Mouse (Mus musculus) midbrain, embryonic 12.5 days (tissue): ENCODE data around the gene Umod. TPM values are rescaled to one million over a fixed set of nuclear protein-coding genes. Genes with fewer than 3 reads are reported as not detected.

Experiments used
- ATAC-seq: fragments of 200-750 bp; cut with Nextera tagmentation; 2 replicates; pipeline ENCODE4 v1.8.0; 2017; ENCODE audit warnings: low read depth, moderate TSS enrichment, moderate library complexity; ENCODE audit not compliant: low FRiP score
- H3K27ac ChIP-seq: fragments of 300-500 bp; sonication (generic); replicated peaks from 2 replicates; pipeline ENCODE4 v1.5.1; 2016; ENCODE audit warnings: mild to moderate bottlenecking
- H3K27me3 ChIP-seq: fragments of 300-500 bp; sonication (generic); 2 replicates; pipeline ENCODE4 v1.6.1; 2016; ENCODE audit warnings: mild to moderate bottlenecking
- H3K36me3 ChIP-seq: fragments of 300-500 bp; sonication (generic); 2 replicates; pipeline ENCODE4 v1.6.1; 2016
- H3K4me1 ChIP-seq: fragments of 300-500 bp; sonication (generic); 2 replicates; pipeline ENCODE4 v1.6.1; 2016
- H3K4me2 ChIP-seq: fragments of 300-500 bp; sonication (generic); replicated peaks from 2 replicates; pipeline ENCODE4 v1.6.1; 2016; ENCODE audit warnings: mild to moderate bottlenecking, moderate library complexity
- H3K4me3 ChIP-seq: fragments of 300-500 bp; sonication (generic); 2 replicates; pipeline ENCODE4 v1.5.1; 2016; ENCODE audit warnings: mild to moderate bottlenecking
- H3K9ac ChIP-seq: fragments of 300-500 bp; sonication (generic); replicated peaks from 2 replicates; pipeline ENCODE4 v1.6.1; 2016; ENCODE audit warnings: mild to moderate bottlenecking, moderate library complexity
- H3K9me3 ChIP-seq: fragments of 300-500 bp; sonication (generic); 2 replicates; pipeline ENCODE4 v1.6.1; 2016; ENCODE audit warnings: mild to moderate bottlenecking
- WGBS: fragments of 180-500 bp; shearing (Covaris S2); methylation state at CpG from one replicate; pipeline ENCODE4 v1.1.7; 2016; 5-methylcytosine and 5-hydroxymethylcytosine counted together
- polyA plus RNA-seq: library from polyadenylated mRNA; unstranded; fragments of >200 nt; fragmentation: Nextera tagmentation; extraction: Ambion mirVana; gene quantifications from 2 replicates; pipeline ENCODE4 v1.2.1, GENCODE M21; 2016

Umod gene
- polyA plus RNA-seq, 1 experiment from 2014 or later, result not detected

GRCm38 (mm10) chr7:119418523-119418922 is 60.6 kb downstream of the Umod start:
- Histone ChIP-seq H3K27me3 (no peaks in the 10 kb centered on the region), H3K4me3 (no peak overlapping the region), H3K36me3 (no peaks in the 10 kb centered on the region), H3K4me2 (no peak overlapping the region), H3K27ac (no peak overlapping the region), H3K9ac (no peak overlapping the region), H3K9me3 (no peaks in the 10 kb centered on the region), H3K4me1 (peaks cover 11% of the 10 kb centered on the region)
- ATAC-seq, result no peak
- WGBS, result 83% methylated on average over 1 of the region's 1 CpGs

Other genes with a start within 250 kb of the Umod start
- gene Gp2, start 20.0 kb downstream of the Umod start, polyA plus RNA-seq, result not detected in 2 replicates
- not detected in 2 replicates for gene Acsm5, start 40.2 kb upstream of the Umod start, polyA plus RNA-seq
- 0.13 TPM in 1 of 2 replicates, not detected in the other for gene Pdilt, start 44.2 kb upstream of the Umod start, polyA plus RNA-seq
- gene Acsm2, start 75.1 kb upstream of the Umod start, polyA plus RNA-seq, result not detected in 2 replicates
- not detected in 2 replicates for gene Acsm1, start 127.7 kb upstream of the Umod start, polyA plus RNA-seq
- not detected in 2 replicates for gene Acsm4, start 210.7 kb upstream of the Umod start, polyA plus RNA-seq
- 90.7 and 91.2 TPM in 2 replicates for gene Thumpd1, start 241.5 kb upstream of the Umod start, polyA plus RNA-seq